Mouse (Mus musculus) hematopoietic stem cell, adult 5-6 weeks (primary cell): Measurements from ENCODE around the gene Lst1. TPM values are rescaled to one million over a fixed set of nuclear protein-coding genes. Genes with fewer than 3 reads are reported as not detected.

ENCODE experiments used
- ATAC-seq, 2 experiments: fragments of 125-278 bp in 1 of 2; replicated peaks in 1 of 2; 2 replicates each; pipeline ENCODE4 v1.8.0; 2016 to 2017; ENCODE audit warnings: inconsistent platforms in 2 of 2, mild to moderate bottlenecking in 2 of 2, moderate number of reproducible peaks in 2 of 2, low read depth in 1 of 2, moderate TSS enrichment in 1 of 2; ENCODE audit not compliant: low FRiP score in 2 of 2, poor library complexity in 2 of 2, severe bottlenecking in 2 of 2, insufficient read depth in 1 of 2, low TSS enrichment in 1 of 2
- total RNA-seq: library from RNA; stranded (forward); fragments of 172-1452, 232-1000 nt; gene quantifications from 2 replicates; pipeline ENCODE4 v1.2.3, GENCODE M21; 2017

The Lst1 gene
- total RNA-seq, 1 experiment from 2014 or later: 85.1 TPM

- ATAC-seq: peak; percentile 43 to 47
These were observed 30.4 kb upstream of the Lst1 start for GRCm38 (mm10) chr17:35218516-35219193.

- ATAC-seq: no peak
These were observed 24.8 kb upstream of the Lst1 start for GRCm38 (mm10) chr17:35213071-35213470.

- no peak for ATAC-seq
These were observed 22.4 kb upstream of the Lst1 start for GRCm38 (mm10) chr17:35210593-35210992.

- ATAC-seq: peak; percentile 36 to 49; a peak in 2 of 4 replicates
These were observed 21.7 kb upstream of the Lst1 start for GRCm38 (mm10) chr17:35209785-35210535.

GRCm38 (mm10) chr17:35205380-35205769 is 17.1 kb upstream of the Lst1 start:
- ATAC-seq: no peak

GRCm38 (mm10) chr17:35204494-35205379 is 16.5 kb upstream of the Lst1 start, which contains the start of gene Lta:
Gene Lta (minus strand): TSS chr17:35205351.
- no peak for ATAC-seq

- ATAC-seq: no peak
These were observed 14.2 kb upstream of the Lst1 start for GRCm38 (mm10) chr17:35202442-35202841.

- peak; percentile 57 to 61 for ATAC-seq
These were observed 13.5 kb upstream of the Lst1 start, which contains the start of gene Tnf for GRCm38 (mm10) chr17:35201787-35202186. Gene Tnf (minus strand): TSS chr17:35202007.

- ATAC-seq: no peak
These were observed 12.9 kb upstream of the Lst1 start for GRCm38 (mm10) chr17:35201128-35201527.

- ATAC-seq: peak; percentile 71 to 85
These were observed 12.2 kb upstream of the Lst1 start for GRCm38 (mm10) chr17:35200398-35200797.

GRCm38 (mm10) chr17:35198946-35199345 is 10.7 kb upstream of the Lst1 start:
- no peak for ATAC-seq

GRCm38 (mm10) chr17:35198029-35198428 is 9.8 kb upstream of the Lst1 start:
- ATAC-seq: no peak

GRCm38 (mm10) chr17:35197126-35197525 is 8.9 kb upstream of the Lst1 start:
- no peak for ATAC-seq

GRCm38 (mm10) chr17:35196321-35196641 is 8.0 kb upstream of the Lst1 start:
- no peak for ATAC-seq

- peak; percentile 68 to 75 for ATAC-seq
These were observed 7.5 kb upstream of the Lst1 start for GRCm38 (mm10) chr17:35195631-35196320.

GRCm38 (mm10) chr17:35194844-35195630 is 6.8 kb upstream of the Lst1 start:
- ATAC-seq: no peak
